Mouse (Mus musculus): Measurements from ENCODE around the gene Rab2b. TPM values are rescaled to one million over a fixed set of nuclear protein-coding genes. Genes with fewer than 3 reads are reported as not detected.

The Rab2b gene
- total RNA-seq, 2 experiments from 2014 or later, result 38.2 to 45.1 TPM

- DNase-seq, result peak in 1 of 2 experiments; percentile 18
Observed at GRCm38 (mm10) chr14:52279747-52280120, 389 bp upstream of the Rab2b start.

GRCm38 (mm10) chr14:52277210-52277609, 2.1 kb downstream of the Rab2b start:
- DNase-seq, result no peak

GRCm38 (mm10) chr14:52272781-52273180, 6.6 kb downstream of the Rab2b start:
- DNase-seq, result peak; percentile 59 to 68

GRCm38 (mm10) chr14:52257484-52258213, 21.7 kb downstream of the Rab2b start, which contains the start of gene Chd8:
Gene Chd8 (minus strand): TSS chr14:52257780.
- peak; percentile 99 for DNase-seq

GRCm38 (mm10) chr14:52256311-52257175, 22.8 kb downstream of the Rab2b start:
- DNase-seq, result peak in 1 of 2 experiments; percentile 25

GRCm38 (mm10) chr14:52246129-52246528, 33.2 kb downstream of the Rab2b start:
- DNase-seq, result no peak

- no peak for DNase-seq
Observed at GRCm38 (mm10) chr14:52244690-52245042, 34.7 kb downstream of the Rab2b start.

- peak; percentile 98 to 99 for DNase-seq
Observed at GRCm38 (mm10) chr14:52244041-52244689, 35.2 kb downstream of the Rab2b start.

- DNase-seq, result no peak
Observed at GRCm38 (mm10) chr14:52236216-52236615, 43.1 kb downstream of the Rab2b start.

- peak; percentile 78 to 80 for DNase-seq
Observed at GRCm38 (mm10) chr14:52235165-52235564, 44.2 kb downstream of the Rab2b start.

GRCm38 (mm10) chr14:52232249-52232648, 47.1 kb downstream of the Rab2b start:
- no peak for DNase-seq

GRCm38 (mm10) chr14:52225972-52226371, 53.4 kb downstream of the Rab2b start:
- no peak for DNase-seq

- DNase-seq, result no peak
Observed at GRCm38 (mm10) chr14:52217261-52217660, 62.1 kb downstream of the Rab2b start.

Other genes starting within 250 kb of the Rab2b start
- gene Olfr221, start 237.1 kb downstream of the Rab2b start, total RNA-seq (2021), result not detected
- gene Hnrnpc, start 175.5 kb downstream of the Rab2b start, total RNA-seq (2021), result 100 to 1,000 TPM; 209 to 332 TPM
- under 1 TPM; 0.33 to 0.93 TPM for gene Rpgrip1, start 168.8 kb downstream of the Rab2b start, total RNA-seq (2021)
- gene Supt16, start 82.1 kb downstream of the Rab2b start, total RNA-seq (2021), result 10 to 100 TPM; 55.2 to 59.7 TPM
- gene Chd8, start 21.8 kb downstream of the Rab2b start, total RNA-seq (2021), result 10 to 100 TPM; 90.1 to 92.4 TPM
- 10 to 100 TPM; 55.3 to 70.4 TPM for gene Tox4, start 399 bp downstream of the Rab2b start, total RNA-seq (2021)
- gene Mettl3, start 25.6 kb upstream of the Rab2b start, total RNA-seq (2021), result 10 to 100 TPM; 36.1 to 47.3 TPM
- 1 to 10 TPM; 6.7 to 7.5 TPM for gene Sall2, start 49.2 kb upstream of the Rab2b start, total RNA-seq (2021)
- gene Olfr1513, start 76.9 kb upstream of the Rab2b start, total RNA-seq (2021), result not detected
- not detected for gene Olfr1512, start 99.6 kb upstream of the Rab2b start, total RNA-seq (2021)
- not detected for gene Olfr1511, start 117.8 kb upstream of the Rab2b start, total RNA-seq (2021)
- gene Olfr1510, start 134.8 kb upstream of the Rab2b start, total RNA-seq (2021), result not detected
- not detected for gene Olfr1509, start 163.4 kb upstream of the Rab2b start, total RNA-seq (2021)
- gene Olfr1508, start 187.9 kb upstream of the Rab2b start, total RNA-seq (2021), result not detected
- not detected for gene Olfr1507, start 216.2 kb upstream of the Rab2b start, total RNA-seq (2021)